In the genomic region with DNA sequence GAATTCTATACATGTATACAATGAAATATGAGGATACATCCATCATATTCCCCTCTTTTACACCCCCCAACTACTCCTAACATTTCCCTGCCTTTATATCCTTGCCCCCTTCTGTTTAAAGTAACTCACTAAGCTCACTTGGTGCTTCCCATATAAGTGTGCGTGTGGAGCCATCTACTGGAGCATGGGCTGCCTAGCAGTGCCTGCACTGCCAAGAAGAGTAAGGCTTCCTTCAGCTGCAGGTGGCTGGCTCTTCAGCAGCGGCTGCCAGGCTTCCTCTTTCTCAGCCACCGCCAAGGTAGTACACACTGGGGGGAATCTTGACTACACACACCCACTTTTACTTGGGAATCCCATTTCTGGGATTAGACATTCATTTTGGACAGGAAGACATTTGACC, we compare ENCODE assay signal across 8 mouse cellular contexts. TPM values are rescaled to one million over a fixed set of nuclear protein-coding genes. Genes with fewer than 3 reads are reported as not detected.
DNase-seq lines count a peak whose midpoint lies in the region; ATAC-seq lines count a peak whose summit lies in the region.

No protein-coding gene starts in this region.

- no peaks in the 10 kb centered on the region for H3K27me3 ChIP-seq in limb, embryonic 12.5 days
- H3K27me3 ChIP-seq in midbrain, embryonic 15.5 days (replicated peaks), result no peaks in the 10 kb centered on the region
- H3K27me3 ChIP-seq in stomach, embryonic 14.5 days (ENCODE audit: control insufficient read depth, insufficient read depth, low read length), result no peaks in the 10 kb centered on the region

- no peak overlapping the region for H3K4me3 ChIP-seq in limb, embryonic 12.5 days (replicated peaks)
- no peak overlapping the region for H3K4me3 ChIP-seq in midbrain, embryonic 15.5 days
- no peak overlapping the region for H3K4me3 ChIP-seq in stomach, embryonic 14.5 days (ENCODE audit: low read depth, low read length)

- ATAC-seq in limb, embryonic 12.5 days (ENCODE audit: insufficient number of reproducible peaks, insufficient read depth, low FRiP score, low TSS enrichment, low read depth), result peak; percentile 79
- peak; percentile 87 for ATAC-seq in midbrain, embryonic 15.5 days (replicated peaks)
- ATAC-seq in stomach, embryonic 14.5 days (ENCODE audit: insufficient number of reproducible peaks, insufficient read depth, low FRiP score, low read depth), result peak; percentile 76; the same call in 1 of the 2 replicates

- 5% methylated on average over 3 of the region's 3 CpGs for WGBS in limb, embryonic 12.5 days
- 5% methylated on average over 3 of the region's 3 CpGs for WGBS in midbrain, embryonic 15.5 days
- WGBS in stomach, embryonic 14.5 days, result 6% methylated on average over 3 of the region's 3 CpGs

- peaks cover 7% of the 10 kb centered on the region; the same call in 1 of the 2 replicates for H3K36me3 ChIP-seq in limb, embryonic 12.5 days
- H3K36me3 ChIP-seq in midbrain, embryonic 15.5 days (replicated peaks), result no peaks in the 10 kb centered on the region
- no peaks in the 10 kb centered on the region for H3K36me3 ChIP-seq in stomach, embryonic 14.5 days (ENCODE audit: control insufficient read depth, insufficient read depth, low read length)

- no peak overlapping the region for H3K27ac ChIP-seq in limb, embryonic 12.5 days
- no peak overlapping the region for H3K27ac ChIP-seq in midbrain, embryonic 15.5 days
- no peak overlapping the region for H3K27ac ChIP-seq in stomach, embryonic 14.5 days (ENCODE audit: low read length)

- DNase-seq in heart, adult 18-20 months, result peak; percentile 58 to 75
- DNase-seq in heart, postnatal 25 days (ENCODE audit: low spot score), result no peak
- DNase-seq in cerebellum, postnatal 36 days, result peak; percentile 38 to 44
- peak; percentile 59 for DNase-seq in gastrocnemius, postnatal 10 days
- DNase-seq in kidney, adult 11 months, result peak; percentile 41

- H3K9me3 ChIP-seq in limb, embryonic 12.5 days, result no peaks in the 10 kb centered on the region
- H3K9me3 ChIP-seq in midbrain, embryonic 15.5 days, result no peaks in the 10 kb centered on the region
- no peaks in the 10 kb centered on the region for H3K9me3 ChIP-seq in stomach, embryonic 14.5 days (ENCODE audit: control insufficient read depth, low read depth, low read length)

- no peak overlapping the region for H3K9ac ChIP-seq in limb, embryonic 12.5 days (replicated peaks)
- no peak overlapping the region for H3K9ac ChIP-seq in midbrain, embryonic 15.5 days
- H3K9ac ChIP-seq in stomach, embryonic 14.5 days (replicated peaks; ENCODE audit: low read depth, low read length), result no peak overlapping the region

- intact Hi-C loops in heart, postnatal 25 days (cut with DNase I), result loop anchor here (5.0 kb wide), 1 partner anchor 854 kb away; no protein-coding TSS in a partner anchor

- H3K4me1 ChIP-seq in limb, embryonic 12.5 days (replicated peaks), result peaks cover 18% of the 10 kb centered on the region
- peaks cover 19% of the 10 kb centered on the region for H3K4me1 ChIP-seq in midbrain, embryonic 15.5 days
- H3K4me1 ChIP-seq in stomach, embryonic 14.5 days (ENCODE audit: control insufficient read depth, insufficient read depth, low read length), result no peaks in the 10 kb centered on the region; the same call in 1 of the 2 replicates

- no peak overlapping the region for H3K4me2 ChIP-seq in limb, embryonic 12.5 days
- H3K4me2 ChIP-seq in midbrain, embryonic 15.5 days, result no peak overlapping the region
- no peak overlapping the region for H3K4me2 ChIP-seq in stomach, embryonic 14.5 days (replicated peaks; ENCODE audit: low read depth, low read length)

RNA-seq across cellular contexts. Expression of a gene that starts 18.2 kb away (rescaled TPM):
- total RNA-seq in heart, adult 18-20 months (2021), result 1 to 10 TPM; 3.9 to 5.1 TPM
- total RNA-seq in heart, postnatal 25 days (2021), result 1 to 10 TPM; 6.2 to 9.7 TPM
- 10 to 100 TPM; 10.6 to 12.6 TPM for total RNA-seq in gastrocnemius, postnatal 10 days (2021)
- polyA plus RNA-seq in limb, embryonic 12.5 days (2016; fragmentation: Nextera tagmentation; extraction: Ambion mirVana), result 109 and 119 TPM in 2 replicates
- polyA plus RNA-seq in midbrain, embryonic 15.5 days (2015; fragmentation: Nextera tagmentation; extraction: Ambion mirVana), result 17.5 and 17.6 TPM in 2 replicates
- polyA plus RNA-seq in stomach, embryonic 14.5 days (2014; fragmentation: Nextera tagmentation; extraction: Ambion mirVana), result 12.4 and 15.8 TPM in 2 replicates
